Mouse (Mus musculus): ENCODE results near the gene Dpp6. TPM values are rescaled to one million over a fixed set of nuclear protein-coding genes. Genes with fewer than 3 reads are reported as not detected.

Gene Dpp6
- total and polyA plus RNA-seq, 3 experiments: 0.04 to 0.11 TPM; not detected in 1

GRCm38 (mm10) chr5:27122944-27123343, 305.9 kb downstream of the Dpp6 start:
- Histone ChIP-seq H3K4me3 (no peak overlapping the region), H3K36me3 (ENCODE audit: control insufficient read depth, insufficient read depth, low read length) (no peaks in the 10 kb centered on the region), H3K27me3 (ENCODE audit: control insufficient read depth, insufficient read depth, low read length) (no peaks in the 10 kb centered on the region), H3K79me2 (replicated peaks; ENCODE audit: control insufficient read depth, insufficient read depth, low read length) (no peaks in the 10 kb centered on the region), H3K9ac (ENCODE audit: low read depth, low read length) (no peak overlapping the region), H3K4me1 (ENCODE audit: control insufficient read depth, insufficient read depth, low read length) (no peaks in the 10 kb centered on the region), H3K27ac (no peak overlapping the region)
- no peak for TF ChIP-seq CTCF (IDR thresholded peaks at IDR 0.05)
- no peak for TF ChIP-seq POLR2A (IDR thresholded peaks at IDR 0.05; ENCODE audit: insufficient read depth, low read depth, low read length)
- no peak for TF ChIP-seq EP300 (IDR thresholded peaks at IDR 0.05; ENCODE audit: insufficient read depth, low read depth, low read length)
- WGBS: 58% methylated on average over 2 of the region's 2 CpGs
- no peak for DNase-seq
- intact Hi-C loops (cut with DNase I): no loop called here

GRCm38 (mm10) chr5:27126034-27126433, 309.0 kb downstream of the Dpp6 start:
- TF ChIP-seq CTCF (IDR thresholded peaks at IDR 0.05): no peak
- TF ChIP-seq EP300 (IDR thresholded peaks at IDR 0.05; ENCODE audit: insufficient read depth, low read depth, low read length): no peak
- TF ChIP-seq POLR2A (IDR thresholded peaks at IDR 0.05; ENCODE audit: insufficient read depth, low read depth, low read length): no peak
- Histone ChIP-seq H3K9ac (ENCODE audit: low read depth, low read length) (no peak overlapping the region), H3K79me2 (replicated peaks; ENCODE audit: control insufficient read depth, insufficient read depth, low read length) (no peaks in the 10 kb centered on the region), H3K36me3 (ENCODE audit: control insufficient read depth, insufficient read depth, low read length) (no peaks in the 10 kb centered on the region), H3K27me3 (ENCODE audit: control insufficient read depth, insufficient read depth, low read length) (no peaks in the 10 kb centered on the region), H3K4me3 (no peak overlapping the region), H3K4me1 (ENCODE audit: control insufficient read depth, insufficient read depth, low read length) (no peaks in the 10 kb centered on the region), H3K27ac (no peak overlapping the region)
- no peak for DNase-seq
- intact Hi-C loops (cut with DNase I): no loop called here
- WGBS: 73% methylated on average over 4 of the region's 4 CpGs

GRCm38 (mm10) chr5:27133196-27133595, 316.2 kb downstream of the Dpp6 start:
- WGBS: 70% methylated on average over 3 of the region's 3 CpGs

GRCm38 (mm10) chr5:27134436-27135005, 317.5 kb downstream of the Dpp6 start:
- H3K4me3 ChIP-seq: no peak overlapping the region
- no peaks in the 10 kb centered on the region for H3K4me1 ChIP-seq (ENCODE audit: control insufficient read depth, insufficient read depth, low read length)
- no peaks in the 10 kb centered on the region for H3K36me3 ChIP-seq (ENCODE audit: control insufficient read depth, insufficient read depth, low read length)
- TF ChIP-seq POLR2A (IDR thresholded peaks at IDR 0.05; ENCODE audit: insufficient read depth, low read depth, low read length): no peak
- TF ChIP-seq CTCF (IDR thresholded peaks at IDR 0.05): no peak
- TF ChIP-seq EP300 (IDR thresholded peaks at IDR 0.05; ENCODE audit: insufficient read depth, low read depth, low read length): no peak
- intact Hi-C loops (cut with DNase I): no loop called here
- H3K27me3 ChIP-seq (ENCODE audit: control insufficient read depth, insufficient read depth, low read length): no peaks in the 10 kb centered on the region
- 37% methylated on average over 2 of the region's 2 CpGs for WGBS
- no peak overlapping the region for H3K27ac ChIP-seq
- H3K9ac ChIP-seq (ENCODE audit: low read depth, low read length): no peak overlapping the region
- no peak for DNase-seq
- no peaks in the 10 kb centered on the region for H3K79me2 ChIP-seq (replicated peaks; ENCODE audit: control insufficient read depth, insufficient read depth, low read length)

More at GRCm38 (mm10) chr5:27133196-27133595, 316.2 kb downstream of the Dpp6 start:
- Histone ChIP-seq H3K4me3 (no peak overlapping the region), H3K36me3 (ENCODE audit: control insufficient read depth, insufficient read depth, low read length) (no peaks in the 10 kb centered on the region), H3K27me3 (ENCODE audit: control insufficient read depth, insufficient read depth, low read length) (no peaks in the 10 kb centered on the region), H3K4me1 (ENCODE audit: control insufficient read depth, insufficient read depth, low read length) (no peaks in the 10 kb centered on the region), H3K9ac (ENCODE audit: low read depth, low read length) (no peak overlapping the region), H3K27ac (no peak overlapping the region), H3K79me2 (replicated peaks; ENCODE audit: control insufficient read depth, insufficient read depth, low read length) (no peaks in the 10 kb centered on the region)
- intact Hi-C loops (cut with DNase I): no loop called here
- TF ChIP-seq CTCF (IDR thresholded peaks at IDR 0.05) (no peak), POLR2A (IDR thresholded peaks at IDR 0.05; ENCODE audit: insufficient read depth, low read depth, low read length) (no peak), EP300 (IDR thresholded peaks at IDR 0.05; ENCODE audit: insufficient read depth, low read depth, low read length) (no peak)
- no peak for DNase-seq

GRCm38 (mm10) chr5:27147397-27147945, 330.5 kb downstream of the Dpp6 start:
- Histone ChIP-seq H3K9ac (ENCODE audit: low read depth, low read length) (no peak overlapping the region), H3K36me3 (ENCODE audit: control insufficient read depth, insufficient read depth, low read length) (no peaks in the 10 kb centered on the region), H3K79me2 (replicated peaks; ENCODE audit: control insufficient read depth, insufficient read depth, low read length) (no peaks in the 10 kb centered on the region), H3K4me3 (no peak overlapping the region), H3K27me3 (ENCODE audit: control insufficient read depth, insufficient read depth, low read length) (no peaks in the 10 kb centered on the region), H3K4me1 (ENCODE audit: control insufficient read depth, insufficient read depth, low read length) (no peaks in the 10 kb centered on the region), H3K27ac (no peak overlapping the region)
- TF ChIP-seq EP300 (IDR thresholded peaks at IDR 0.05; ENCODE audit: insufficient read depth, low read depth, low read length) (no peak), CTCF (IDR thresholded peaks at IDR 0.05) (no peak), POLR2A (IDR thresholded peaks at IDR 0.05; ENCODE audit: insufficient read depth, low read depth, low read length) (no peak)
- intact Hi-C loops (cut with DNase I): no loop called here
- WGBS: 74% methylated on average over 6 of the region's 6 CpGs
- DNase-seq: no peak

GRCm38 (mm10) chr5:27151017-27151416, 334.0 kb downstream of the Dpp6 start:
- no peaks in the 10 kb centered on the region for H3K36me3 ChIP-seq (ENCODE audit: control insufficient read depth, insufficient read depth, low read length)
- 45% methylated on average over 1 of the region's 1 CpGs for WGBS
- no peak overlapping the region for H3K4me3 ChIP-seq
- no peak for DNase-seq
- H3K27me3 ChIP-seq (ENCODE audit: control insufficient read depth, insufficient read depth, low read length): no peaks in the 10 kb centered on the region
- H3K9ac ChIP-seq (ENCODE audit: low read depth, low read length): no peak overlapping the region
- H3K27ac ChIP-seq: no peak overlapping the region
- TF ChIP-seq CTCF (IDR thresholded peaks at IDR 0.05) (no peak), POLR2A (IDR thresholded peaks at IDR 0.05; ENCODE audit: insufficient read depth, low read depth, low read length) (no peak), EP300 (IDR thresholded peaks at IDR 0.05; ENCODE audit: insufficient read depth, low read depth, low read length) (no peak)
- intact Hi-C loops (cut with DNase I): no loop called here
- H3K79me2 ChIP-seq (replicated peaks; ENCODE audit: control insufficient read depth, insufficient read depth, low read length): no peaks in the 10 kb centered on the region
- H3K4me1 ChIP-seq (ENCODE audit: control insufficient read depth, insufficient read depth, low read length): no peaks in the 10 kb centered on the region
